Mouse (Mus musculus): ENCODE data around the gene Inka1.

- TF ChIP-seq CTCF (conservative IDR thresholded peaks at IDR 0.05 in 1 of 2, IDR thresholded peaks at IDR 0.05 in 1 of 2; ENCODE audit: low read depth in 2 of 2, low read length in 2 of 2): peak in 1 of 2 experiments; percentile 46; a peak in 2 of 4 replicates
- no peak for TF ChIP-seq ZMIZ1 (IDR thresholded peaks at IDR 0.05; ENCODE audit: low read depth, low read length)
Observed at GRCm38 (mm10) chr9:107960928-107961327, 24.8 kb downstream of the Inka1 start.

Measured in CH12.LX (cell line).